Mouse (Mus musculus): Measurements from ENCODE around the gene Proser3. TPM values are rescaled to one million over a fixed set of nuclear protein-coding genes. Genes with fewer than 3 reads are reported as not detected.

Proser3 gene
- polyA plus RNA-seq, 1 experiment: 8.5 TPM

- WGBS: 89% methylated on average over 8 of the region's 8 CpGs
- peaks cover 66% of the 10 kb centered on the region for H3K36me3 ChIP-seq (ENCODE audit: control insufficient read depth, insufficient read depth, low read length)
- TF ChIP-seq POLR2A (IDR thresholded peaks at IDR 0.05; ENCODE audit: low read depth, low read length) (no peak), CTCF (IDR thresholded peaks at IDR 0.05; ENCODE audit: extremely low read depth, insufficient read depth, insufficient read length, insufficient replicate concordance) (no peak)
- H3K4me1 ChIP-seq (ENCODE audit: control insufficient read depth, insufficient read depth, insufficient read length): no peaks in the 10 kb centered on the region
- no peaks in the 10 kb centered on the region for H3K27me3 ChIP-seq (ENCODE audit: control insufficient read depth, insufficient read depth, low read length)
- no peak for DNase-seq (ENCODE audit: low read depth in 1 of 2, low spot score in 2 of 2)
- no peak overlapping the region for H3K4me3 ChIP-seq (ENCODE audit: extremely low read depth, insufficient read depth, insufficient read length)
- no peak overlapping the region for H3K27ac ChIP-seq (ENCODE audit: insufficient read depth, low read length)
These were observed 27.9 kb upstream of the Proser3 start for GRCm38 (mm10) chr7:30579950-30580349.

GRCm38 (mm10) chr7:30572969-30573368 is 20.9 kb upstream of the Proser3 start:
- Histone ChIP-seq H3K27ac (ENCODE audit: insufficient read depth, low read length) (no peak overlapping the region), H3K27me3 (ENCODE audit: control insufficient read depth, insufficient read depth, low read length) (no peaks in the 10 kb centered on the region), H3K4me1 (ENCODE audit: control insufficient read depth, insufficient read depth, insufficient read length) (no peaks in the 10 kb centered on the region), H3K4me3 (ENCODE audit: extremely low read depth, insufficient read depth, insufficient read length) (no peak overlapping the region), H3K36me3 (ENCODE audit: control insufficient read depth, insufficient read depth, low read length) (peaks cover 63% of the 10 kb centered on the region)
- WGBS: 80% methylated on average over 2 of the region's 2 CpGs
- TF ChIP-seq POLR2A (IDR thresholded peaks at IDR 0.05; ENCODE audit: low read depth, low read length): no peak
- no peak for TF ChIP-seq CTCF (IDR thresholded peaks at IDR 0.05; ENCODE audit: extremely low read depth, insufficient read depth, insufficient read length, insufficient replicate concordance)
- DNase-seq (ENCODE audit: low read depth in 1 of 2, low spot score in 2 of 2): no peak

- TF ChIP-seq POLR2A (IDR thresholded peaks at IDR 0.05; ENCODE audit: low read depth, low read length) (no peak), CTCF (IDR thresholded peaks at IDR 0.05; ENCODE audit: extremely low read depth, insufficient read depth, insufficient read length, insufficient replicate concordance) (no peak)
- no peaks in the 10 kb centered on the region for H3K4me1 ChIP-seq (ENCODE audit: control insufficient read depth, insufficient read depth, insufficient read length)
- 79% methylated on average over 5 of the region's 5 CpGs for WGBS
- H3K27me3 ChIP-seq (ENCODE audit: control insufficient read depth, insufficient read depth, low read length): no peaks in the 10 kb centered on the region
- H3K4me3 ChIP-seq (ENCODE audit: extremely low read depth, insufficient read depth, insufficient read length): no peak overlapping the region
- H3K27ac ChIP-seq (ENCODE audit: insufficient read depth, low read length): no peak overlapping the region
- H3K36me3 ChIP-seq (ENCODE audit: control insufficient read depth, insufficient read depth, low read length): peaks cover 60% of the 10 kb centered on the region
- DNase-seq (ENCODE audit: low read depth in 1 of 2, low spot score in 2 of 2): no peak
These were observed 20.3 kb upstream of the Proser3 start for GRCm38 (mm10) chr7:30572389-30572788.

- TF ChIP-seq POLR2A (IDR thresholded peaks at IDR 0.05; ENCODE audit: low read depth, low read length): no peak
- no peak for TF ChIP-seq CTCF (IDR thresholded peaks at IDR 0.05; ENCODE audit: extremely low read depth, insufficient read depth, insufficient read length, insufficient replicate concordance)
- Histone ChIP-seq H3K27ac (ENCODE audit: insufficient read depth, low read length) (no peak overlapping the region), H3K36me3 (ENCODE audit: control insufficient read depth, insufficient read depth, low read length) (peaks cover 19% of the 10 kb centered on the region), H3K4me1 (ENCODE audit: control insufficient read depth, insufficient read depth, insufficient read length) (peaks cover 2% of the 10 kb centered on the region; the same call in 1 of the 2 replicates), H3K4me3 (ENCODE audit: extremely low read depth, insufficient read depth, insufficient read length) (no peak overlapping the region), H3K27me3 (ENCODE audit: control insufficient read depth, insufficient read depth, low read length) (no peaks in the 10 kb centered on the region)
- DNase-seq (ENCODE audit: low read depth in 1 of 2, low spot score in 2 of 2): no peak
- 97% methylated on average over 11 of the region's 11 CpGs for WGBS
These were observed 15.5 kb upstream of the Proser3 start for GRCm38 (mm10) chr7:30567555-30567954.

GRCm38 (mm10) chr7:30566033-30566432 is 13.9 kb upstream of the Proser3 start:
- peaks cover 16% of the 10 kb centered on the region for H3K36me3 ChIP-seq (ENCODE audit: control insufficient read depth, insufficient read depth, low read length)
- H3K4me3 ChIP-seq (ENCODE audit: extremely low read depth, insufficient read depth, insufficient read length): no peak overlapping the region
- TF ChIP-seq CTCF (IDR thresholded peaks at IDR 0.05; ENCODE audit: extremely low read depth, insufficient read depth, insufficient read length, insufficient replicate concordance) (no peak), POLR2A (IDR thresholded peaks at IDR 0.05; ENCODE audit: low read depth, low read length) (no peak)
- WGBS: 79% methylated on average over 9 of the region's 9 CpGs
- H3K27ac ChIP-seq (ENCODE audit: insufficient read depth, low read length): no peak overlapping the region
- H3K27me3 ChIP-seq (ENCODE audit: control insufficient read depth, insufficient read depth, low read length): no peaks in the 10 kb centered on the region
- H3K4me1 ChIP-seq (ENCODE audit: control insufficient read depth, insufficient read depth, insufficient read length): peaks cover 2% of the 10 kb centered on the region; the same call in 1 of the 2 replicates
- DNase-seq (ENCODE audit: low read depth in 1 of 2, low spot score in 2 of 2): no peak

- Histone ChIP-seq H3K27me3 (ENCODE audit: control insufficient read depth, insufficient read depth, low read length) (no peaks in the 10 kb centered on the region), H3K4me3 (ENCODE audit: extremely low read depth, insufficient read depth, insufficient read length) (no peak within 1 kb of the TSS), H3K4me1 (ENCODE audit: control insufficient read depth, insufficient read depth, insufficient read length) (peaks cover 2% of the 10 kb centered on the region; the same call in 1 of the 2 replicates), H3K27ac (ENCODE audit: insufficient read depth, low read length) (peak within 1 kb of the TSS; percentile 47), H3K36me3 (ENCODE audit: control insufficient read depth, insufficient read depth, low read length) (peaks cover 14% of the 10 kb centered on the region)
- DNase-seq (ENCODE audit: low read depth in 1 of 2, low spot score in 2 of 2): no peak
- TF ChIP-seq CTCF (IDR thresholded peaks at IDR 0.05; ENCODE audit: extremely low read depth, insufficient read depth, insufficient read length, insufficient replicate concordance) (no peak), POLR2A (IDR thresholded peaks at IDR 0.05; ENCODE audit: low read depth, low read length) (no peak)
- 83% methylated on average over 12 of the region's 12 CpGs for WGBS
These were observed 13.0 kb upstream of the Proser3 start, which contains the start of gene Igflr1 for GRCm38 (mm10) chr7:30564970-30565571. Igflr1 (plus strand) TSS chr7:30565427.

GRCm38 (mm10) chr7:30563906-30564280 is 11.8 kb upstream of the Proser3 start:
- peaks cover 2% of the 10 kb centered on the region; the same call in 1 of the 2 replicates for H3K4me1 ChIP-seq (ENCODE audit: control insufficient read depth, insufficient read depth, insufficient read length)
- no peaks in the 10 kb centered on the region for H3K27me3 ChIP-seq (ENCODE audit: control insufficient read depth, insufficient read depth, low read length)
- peaks cover 3% of the 10 kb centered on the region for H3K36me3 ChIP-seq (ENCODE audit: control insufficient read depth, insufficient read depth, low read length)
- no peak for TF ChIP-seq CTCF (IDR thresholded peaks at IDR 0.05; ENCODE audit: extremely low read depth, insufficient read depth, insufficient read length, insufficient replicate concordance)
- TF ChIP-seq POLR2A (IDR thresholded peaks at IDR 0.05; ENCODE audit: low read depth, low read length): no peak; the same call in 1 of the 2 replicates
- H3K27ac ChIP-seq (ENCODE audit: insufficient read depth, low read length): peak overlapping the region; percentile 95
- peak overlapping the region; percentile 90 for H3K4me3 ChIP-seq (ENCODE audit: extremely low read depth, insufficient read depth, insufficient read length)
- WGBS: 21% methylated on average over 6 of the region's 6 CpGs
- DNase-seq (ENCODE audit: low read depth in 1 of 2, low spot score in 2 of 2): peak in 1 of 2 experiments; percentile 42
